Mouse (Mus musculus): ENCODE data around the gene Spint3. TPM values are rescaled to one million over a fixed set of nuclear protein-coding genes. Genes with fewer than 3 reads are reported as not detected.

Gene Spint3
- polyA plus RNA-seq (2017; shearing (Covaris generic)), result not detected

DNA sequence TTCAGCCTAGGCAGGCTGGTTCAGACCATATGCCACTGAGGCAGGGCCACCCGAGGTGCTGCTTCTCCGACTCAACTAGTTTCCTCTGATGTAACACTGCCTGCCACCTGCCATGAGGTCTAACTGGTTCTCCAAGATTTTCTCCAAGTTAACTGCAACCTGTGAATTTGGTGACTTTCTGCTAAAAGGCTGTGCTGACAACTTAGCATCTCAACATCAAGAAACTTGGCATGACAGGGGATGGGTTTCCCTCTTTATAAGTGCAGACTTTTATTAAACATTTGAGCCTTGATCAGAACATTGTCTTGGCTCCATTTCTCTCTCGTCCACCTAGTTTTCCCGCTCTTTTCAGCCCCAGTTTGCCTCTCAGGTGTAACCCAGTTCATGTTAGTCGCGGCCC, at the start of gene Spint3:
TSS of gene Spint3 (minus strand) at position 101 of the 400 bp plus-strand sequence.

DNA sequence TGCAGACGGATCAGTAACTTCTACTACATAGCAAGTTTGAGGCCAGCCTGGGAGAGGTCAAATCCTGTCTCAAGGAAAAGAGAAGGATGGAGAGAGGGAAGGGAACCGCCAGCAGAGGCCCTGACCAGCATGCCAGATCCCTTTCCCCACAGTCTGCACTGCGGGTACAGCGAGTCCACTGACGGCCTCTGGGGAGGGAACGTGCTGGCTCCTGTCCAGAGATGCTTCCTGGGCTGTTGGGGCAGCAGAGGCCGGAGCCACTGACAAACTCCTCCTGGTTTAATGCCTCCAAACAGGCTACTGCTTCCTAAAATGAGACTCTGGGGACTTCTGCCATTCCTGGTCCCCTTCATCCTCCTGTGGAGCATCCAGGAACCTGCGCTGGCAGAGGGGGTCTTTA, 40.2 kb upstream of the Spint3 start, which contains the start of the genes Wfdc6b and Wfdc8:
TSS of gene Wfdc6b (plus strand) at position 52 of the 400 bp plus-strand sequence.
TSS of gene Wfdc8 (minus strand) at position 156 of the 400 bp plus-strand sequence.

GRCm38 (mm10) chr2:164593494-164593893, 20.2 kb upstream of the Spint3 start, which contains the start of gene Eppin:
Eppin (minus strand) TSS chr2:164593594.

DNA sequence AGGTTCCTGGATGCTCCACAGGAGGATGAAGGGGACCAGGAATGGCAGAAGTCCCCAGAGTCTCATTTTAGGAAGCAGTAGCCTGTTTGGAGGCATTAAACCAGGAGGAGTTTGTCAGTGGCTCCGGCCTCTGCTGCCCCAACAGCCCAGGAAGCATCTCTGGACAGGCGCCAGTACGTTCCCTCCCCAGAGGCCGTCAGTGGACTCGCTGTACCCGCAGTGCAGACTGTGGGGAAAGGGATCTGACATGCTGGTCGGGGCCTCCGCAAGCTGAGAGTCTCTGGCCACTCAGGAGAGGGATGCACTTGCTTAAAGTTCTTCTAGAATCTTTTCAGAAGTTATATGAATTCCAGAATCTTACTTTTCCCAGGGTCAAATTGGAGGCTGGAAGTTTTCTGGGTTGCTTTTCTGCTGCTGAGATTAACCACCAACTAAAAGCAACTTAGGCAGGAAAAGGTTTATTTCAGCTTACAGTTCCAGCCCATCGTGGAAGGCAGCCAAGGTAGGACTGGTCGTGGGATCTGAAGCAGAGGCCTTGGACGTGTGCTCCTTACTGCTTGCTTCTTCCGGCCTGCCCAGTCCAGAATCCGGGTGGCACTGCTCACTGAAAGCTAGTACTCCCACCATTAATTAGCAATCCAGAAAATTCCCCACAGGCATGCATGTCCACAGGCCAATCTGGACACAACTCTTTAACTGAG, 11.9 kb upstream of the Spint3 start, which contains the start of gene Wfdc6a:
TSS of gene Wfdc6a (minus strand) at position 423 of the 701 bp plus-strand sequence.

DNA sequence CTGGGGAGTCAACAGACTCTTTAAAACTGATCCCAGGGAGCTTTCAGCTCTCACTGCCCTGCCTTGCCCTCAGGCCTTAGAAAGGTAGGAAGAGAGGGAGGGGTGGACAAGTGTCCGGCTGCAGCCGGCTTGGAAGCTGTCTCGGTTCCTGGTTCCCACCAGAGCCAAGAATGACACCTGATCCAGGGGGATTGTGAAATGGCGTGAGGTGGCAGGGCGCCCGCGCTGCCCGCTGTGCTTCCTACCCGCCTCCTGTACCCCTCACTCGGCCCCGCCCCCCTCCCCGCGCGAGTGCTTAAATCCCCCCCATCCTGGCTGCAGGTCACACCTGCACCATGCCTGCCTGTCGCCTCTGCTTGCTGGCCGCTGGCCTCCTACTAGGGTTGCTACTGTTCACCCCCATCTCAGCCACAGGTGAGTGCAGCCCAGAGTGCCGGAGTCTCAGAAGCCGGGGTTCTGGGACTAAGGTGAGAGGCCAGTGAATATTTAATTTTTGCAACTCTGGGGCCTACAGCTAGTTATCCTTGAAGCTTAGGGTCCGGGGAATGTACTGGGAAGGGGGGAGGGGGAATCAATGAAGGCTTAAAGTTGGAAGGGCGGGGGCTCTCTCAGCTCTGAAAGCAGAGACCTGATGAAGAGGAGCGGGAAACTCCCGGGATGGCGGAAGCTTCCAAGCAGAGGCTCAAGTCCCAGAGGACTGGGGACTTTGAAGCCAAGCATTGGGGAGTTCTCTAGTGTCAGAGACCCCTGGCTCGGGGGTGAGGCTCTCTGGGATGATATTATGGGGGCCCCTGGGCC, 10.7 kb downstream of the Spint3 start, which contains the start of gene Wfdc2:
TSS of gene Wfdc2 (plus strand) at position 23 of the 798 bp plus-strand sequence.

Other genes with a start within 250 kb of the Spint3 start
- gene Svs5, start 240.7 kb downstream of the Spint3 start, polyA plus RNA-seq (2017; shearing (Covaris generic)), result not detected
- 9.6 TPM for gene Slpi, start 184.4 kb downstream of the Spint3 start, polyA plus RNA-seq (2017; shearing (Covaris generic))
- gene Rbpjl, start 170.3 kb downstream of the Spint3 start, polyA plus RNA-seq (2017; shearing (Covaris generic)), result not detected
- gene Matn4, start 168.3 kb downstream of the Spint3 start, polyA plus RNA-seq (2017; shearing (Covaris generic)), result not detected
- gene Sdc4, start 129.6 kb downstream of the Spint3 start, polyA plus RNA-seq (2017; shearing (Covaris generic)), result 0.32 TPM
- 101 TPM for gene Sys1, start 116.5 kb downstream of the Spint3 start, polyA plus RNA-seq (2017; shearing (Covaris generic))
- gene Gm20458, start 112.5 kb downstream of the Spint3 start, polyA plus RNA-seq (2017; shearing (Covaris generic)), result 5.4 TPM
- not detected for gene Trp53tg5, start 99.7 kb downstream of the Spint3 start, polyA plus RNA-seq (2017; shearing (Covaris generic))
- 0.53 TPM for gene Dbndd2, start 87.4 kb downstream of the Spint3 start, polyA plus RNA-seq (2017; shearing (Covaris generic))
- 16.2 TPM for gene Pigt, start 75.9 kb downstream of the Spint3 start, polyA plus RNA-seq (2017; shearing (Covaris generic))
- gene Wfdc2, start 11.0 kb downstream of the Spint3 start, polyA plus RNA-seq (2017; shearing (Covaris generic)), result not detected
- gene Wfdc6a, start 12.0 kb upstream of the Spint3 start, polyA plus RNA-seq (2017; shearing (Covaris generic)), result not detected
- not detected for gene Eppin, start 20.1 kb upstream of the Spint3 start, polyA plus RNA-seq (2017; shearing (Covaris generic))
- not detected for gene Wfdc6b, start 40.1 kb upstream of the Spint3 start, polyA plus RNA-seq (2017; shearing (Covaris generic))
- not detected for gene Wfdc8, start 40.2 kb upstream of the Spint3 start, polyA plus RNA-seq (2017; shearing (Covaris generic))
- not detected for gene Wfdc16, start 65.3 kb upstream of the Spint3 start, polyA plus RNA-seq (2017; shearing (Covaris generic))
- not detected for gene Wfdc10, start 82.6 kb upstream of the Spint3 start, polyA plus RNA-seq (2017; shearing (Covaris generic))
- not detected for gene Wfdc9, start 83.1 kb upstream of the Spint3 start, polyA plus RNA-seq (2017; shearing (Covaris generic))
- not detected for gene Wfdc11, start 100.6 kb upstream of the Spint3 start, polyA plus RNA-seq (2017; shearing (Covaris generic))
- gene Wfdc13, start 111.6 kb upstream of the Spint3 start, polyA plus RNA-seq (2017; shearing (Covaris generic)), result not detected
- gene Spint4, start 125.0 kb upstream of the Spint3 start, polyA plus RNA-seq (2017; shearing (Covaris generic)), result not detected
- gene Spint5, start 141.8 kb upstream of the Spint3 start, polyA plus RNA-seq (2017; shearing (Covaris generic)), result not detected
- gene Wfdc3, start 172.5 kb upstream of the Spint3 start, polyA plus RNA-seq (2017; shearing (Covaris generic)), result not detected
- 68.5 TPM for gene Dnttip1, start 172.5 kb upstream of the Spint3 start, polyA plus RNA-seq (2017; shearing (Covaris generic))
- 0.45 TPM for gene Ube2c, start 196.4 kb upstream of the Spint3 start, polyA plus RNA-seq (2017; shearing (Covaris generic))
- not detected for gene Tnnc2, start 206.5 kb upstream of the Spint3 start, polyA plus RNA-seq (2017; shearing (Covaris generic))
- gene Snx21, start 212.4 kb upstream of the Spint3 start, polyA plus RNA-seq (2017; shearing (Covaris generic)), result 5.0 TPM
- gene Acot8, start 231.4 kb upstream of the Spint3 start, polyA plus RNA-seq (2017; shearing (Covaris generic)), result 24.1 TPM
- 2.2 TPM for gene Zswim3, start 231.6 kb upstream of the Spint3 start, polyA plus RNA-seq (2017; shearing (Covaris generic))
- gene Zswim1, start 249.2 kb upstream of the Spint3 start, polyA plus RNA-seq (2017; shearing (Covaris generic)), result 21.6 TPM